Mouse (Mus musculus): ENCODE data around the gene Cmip.

Gene Cmip

DNA sequence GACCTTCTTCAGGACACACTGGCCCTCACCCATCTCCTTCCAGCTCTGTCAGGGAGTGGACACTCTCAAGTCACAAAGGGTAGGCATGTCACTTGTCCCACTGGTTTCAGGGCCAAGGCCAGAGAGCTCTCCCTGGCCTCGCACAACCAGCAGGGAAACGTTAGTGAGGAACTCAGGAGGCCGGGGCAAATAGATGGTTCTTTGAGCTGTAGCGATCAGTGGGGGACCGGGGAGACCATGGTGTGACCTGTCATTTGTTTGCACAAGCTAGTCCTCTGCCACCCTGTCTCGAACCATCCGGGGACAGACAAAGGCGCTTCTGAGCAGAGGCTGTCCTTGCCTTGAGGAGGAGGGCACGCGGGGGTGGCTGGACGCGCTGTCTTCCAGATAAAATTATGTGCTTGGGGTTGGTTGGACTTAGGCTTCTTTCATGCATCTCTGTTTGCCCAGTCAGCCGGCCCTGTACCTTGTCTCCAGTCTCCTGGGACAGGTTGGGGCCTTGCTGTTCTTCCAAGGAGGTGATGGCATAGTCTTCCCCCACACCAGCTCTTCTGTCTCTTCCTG, 99.3 kb downstream of the Cmip start:
- no peak for DNase-seq

GRCm38 (mm10) chr8:117357491-117358467, 100.9 kb downstream of the Cmip start:
- no peak for DNase-seq

DNA sequence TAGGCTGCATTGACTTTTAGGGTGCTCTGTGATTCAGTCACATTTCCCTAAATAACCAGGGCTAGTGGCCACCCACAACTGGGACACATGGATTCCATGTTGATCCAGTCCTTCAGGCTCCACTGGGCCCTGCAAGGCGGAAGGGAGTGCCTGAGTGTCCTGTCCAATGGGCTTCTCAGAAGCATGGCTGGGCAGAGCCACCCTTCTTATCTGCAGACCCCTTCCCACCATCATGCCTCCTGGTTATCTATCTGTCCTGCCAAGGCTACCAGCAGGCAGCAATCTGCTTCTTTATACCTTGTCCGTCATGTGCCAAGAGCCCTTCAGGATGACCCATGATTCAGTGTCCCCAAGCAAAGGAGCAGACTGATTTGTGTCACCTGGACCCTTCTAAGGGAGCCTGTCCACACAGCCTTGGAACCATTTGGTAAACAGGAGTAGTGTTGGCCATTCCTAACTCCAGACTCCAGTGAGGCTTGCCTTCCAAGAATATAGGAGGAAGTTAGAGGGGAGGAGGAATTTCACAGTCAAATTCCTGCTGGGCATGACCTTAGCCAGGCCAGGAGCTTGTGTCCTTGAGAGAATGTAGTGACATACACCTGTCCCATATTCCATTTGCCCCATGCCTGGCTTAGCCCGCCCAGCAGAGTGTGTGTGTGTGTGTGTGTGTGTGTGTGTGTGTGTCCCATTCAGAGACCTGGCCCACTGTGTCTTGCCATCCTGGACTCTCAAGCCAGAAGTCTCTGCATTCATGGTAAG, 103.5 kb downstream of the Cmip start:
- no peak for DNase-seq

DNA sequence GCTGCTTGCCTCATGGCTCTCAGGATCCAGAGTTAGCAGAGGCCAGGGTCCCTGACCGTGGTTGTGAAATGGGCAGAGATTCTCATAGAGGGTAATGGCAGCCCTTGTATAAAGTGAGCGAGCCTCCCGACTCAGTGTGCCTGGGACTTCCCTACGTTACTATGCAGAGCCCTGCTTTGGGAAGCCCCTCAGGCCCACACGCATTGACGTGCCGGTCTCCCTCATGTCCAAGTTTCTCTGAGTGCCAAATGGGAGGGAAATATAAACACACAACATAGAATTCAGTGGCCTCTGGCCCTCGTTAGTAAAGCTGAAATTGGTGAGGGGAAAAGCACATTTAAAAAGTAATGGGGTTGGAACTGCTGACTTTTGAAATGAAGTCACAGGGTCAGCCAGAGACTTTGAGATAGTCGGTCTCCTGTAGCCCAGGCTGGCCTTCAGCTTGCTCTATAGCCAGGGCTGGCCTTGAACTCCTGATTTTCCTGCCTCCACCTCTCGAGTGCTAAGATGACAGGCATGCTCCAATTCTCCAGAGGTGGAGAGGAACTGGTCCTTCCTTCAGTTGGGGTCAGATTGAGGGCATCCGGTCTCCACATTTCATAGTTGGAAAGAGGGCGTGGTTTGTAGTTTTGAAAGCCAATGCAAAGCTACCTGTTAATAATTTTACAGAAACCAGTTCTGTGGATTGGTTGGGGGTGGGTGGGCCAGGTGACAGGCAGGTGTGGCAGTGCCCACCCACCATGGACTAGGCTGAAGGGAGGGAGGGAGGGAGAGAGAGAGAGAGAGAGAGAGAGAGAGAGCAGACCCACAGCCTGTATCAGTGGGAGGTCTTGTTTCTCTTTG, 105.0 kb downstream of the Cmip start:
- no peak for DNase-seq

- DNase-seq = no peak
These were observed 105.5 kb downstream of the Cmip start for GRCm38 (mm10) chr8:117362438-117362726.

DNA sequence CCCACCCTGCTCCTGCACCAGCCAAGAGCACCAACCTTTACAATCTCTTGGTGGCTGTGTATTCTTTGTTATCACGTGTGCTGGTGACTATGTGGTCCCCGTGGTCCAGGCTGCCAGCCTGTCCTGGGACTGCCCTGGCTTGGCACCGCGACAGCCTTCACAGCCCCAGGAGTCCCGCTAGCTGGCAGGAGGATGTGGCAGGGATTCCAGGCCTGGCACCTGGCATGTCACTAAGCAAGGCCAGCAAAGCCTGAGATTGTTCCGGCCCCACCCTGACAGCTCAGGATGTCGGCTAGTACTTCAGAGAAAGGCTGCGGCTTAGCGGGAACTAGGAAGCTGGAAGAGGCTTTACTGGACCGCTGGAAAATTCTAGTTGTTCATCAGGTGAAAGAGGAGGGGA, 106.4 kb downstream of the Cmip start:
- peak; percentile 72 for DNase-seq

DNA sequence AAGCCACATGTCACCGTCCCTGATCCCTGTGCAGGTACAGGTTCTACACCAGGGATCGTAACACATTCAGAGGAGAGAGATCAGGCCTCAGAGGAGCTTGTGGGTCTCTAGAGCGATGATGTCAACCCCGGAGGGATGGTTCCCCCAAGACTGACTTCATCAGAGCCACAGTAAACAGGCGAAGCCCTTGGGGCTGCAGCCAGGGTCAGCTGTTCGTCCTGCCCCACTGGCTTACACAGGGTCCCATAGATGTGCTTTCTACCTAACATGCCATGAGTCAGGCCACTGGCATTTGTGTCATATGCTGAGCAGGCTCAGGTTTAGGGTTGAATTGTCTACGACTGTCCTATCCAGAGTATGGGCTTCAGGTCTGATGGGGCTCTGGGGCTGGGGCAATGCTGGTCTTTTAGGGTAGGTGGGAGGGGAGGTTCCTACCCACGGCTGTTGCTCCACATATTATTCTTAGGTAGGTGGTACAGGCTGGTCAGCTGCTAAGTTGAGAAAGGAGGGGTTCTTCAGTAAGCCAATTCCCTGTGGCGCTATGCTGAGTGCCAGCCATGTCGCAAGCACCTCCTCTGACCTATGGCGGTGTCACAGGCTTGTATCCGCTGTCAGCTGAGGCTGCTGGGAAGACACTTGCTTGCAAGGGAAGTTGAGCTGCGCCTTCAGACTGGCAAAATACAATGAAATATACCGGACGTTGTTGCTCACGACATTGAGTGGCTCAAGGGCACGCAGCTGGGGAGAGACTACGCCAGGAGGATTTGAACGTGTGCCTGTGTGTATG, 107.7 kb downstream of the Cmip start:
- DNase-seq = no peak

GRCm38 (mm10) chr8:117366475-117366874, 109.6 kb downstream of the Cmip start:
- DNase-seq = no peak

DNA sequence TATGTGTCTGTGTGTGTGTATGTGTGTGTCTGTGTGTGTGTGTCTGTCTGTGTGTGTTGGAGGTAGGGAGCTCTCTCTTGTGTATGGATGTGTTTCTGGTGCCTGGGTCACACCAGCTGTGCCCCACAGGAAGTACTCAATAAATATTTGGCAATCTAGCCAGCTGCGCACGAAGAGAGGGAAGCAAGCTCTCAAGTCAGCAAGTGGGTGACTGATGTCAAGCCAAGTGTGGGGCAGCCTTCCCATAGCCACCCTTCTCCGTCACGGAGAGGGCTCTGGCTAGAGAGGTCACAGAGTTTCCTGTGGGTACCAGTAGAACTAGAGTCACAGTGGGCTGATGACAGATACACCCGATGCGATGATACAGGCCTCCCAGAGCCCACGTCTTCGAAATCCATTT, 110.6 kb downstream of the Cmip start:
- no peak for DNase-seq

GRCm38 (mm10) chr8:117368781-117369180, 111.9 kb downstream of the Cmip start:
- DNase-seq = no peak

DNA sequence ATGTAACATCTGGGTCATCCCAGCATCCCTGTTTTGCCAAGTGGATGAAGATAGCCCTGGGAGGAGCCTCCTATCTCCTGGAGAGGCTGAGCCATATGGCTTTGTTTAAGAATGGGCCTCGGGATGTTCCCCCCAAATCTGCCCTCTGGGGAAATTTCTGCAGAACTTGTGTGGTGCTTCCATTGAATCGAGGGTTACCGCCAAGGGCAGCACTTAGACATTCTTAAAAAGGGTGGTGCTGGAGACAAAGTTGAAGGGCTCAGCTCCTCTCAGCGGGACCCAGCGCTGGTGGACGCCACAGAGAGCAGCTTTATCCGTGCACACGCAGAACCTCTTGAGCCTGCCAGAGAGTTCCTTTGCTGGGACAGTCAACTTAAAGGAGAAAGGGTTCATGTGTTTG, 113.1 kb downstream of the Cmip start:
- no peak for DNase-seq

- DNase-seq = no peak
These were observed 114.3 kb downstream of the Cmip start for GRCm38 (mm10) chr8:117371189-117371588.

GRCm38 (mm10) chr8:117372070-117372469, 115.2 kb downstream of the Cmip start:
- DNase-seq = no peak

DNA sequence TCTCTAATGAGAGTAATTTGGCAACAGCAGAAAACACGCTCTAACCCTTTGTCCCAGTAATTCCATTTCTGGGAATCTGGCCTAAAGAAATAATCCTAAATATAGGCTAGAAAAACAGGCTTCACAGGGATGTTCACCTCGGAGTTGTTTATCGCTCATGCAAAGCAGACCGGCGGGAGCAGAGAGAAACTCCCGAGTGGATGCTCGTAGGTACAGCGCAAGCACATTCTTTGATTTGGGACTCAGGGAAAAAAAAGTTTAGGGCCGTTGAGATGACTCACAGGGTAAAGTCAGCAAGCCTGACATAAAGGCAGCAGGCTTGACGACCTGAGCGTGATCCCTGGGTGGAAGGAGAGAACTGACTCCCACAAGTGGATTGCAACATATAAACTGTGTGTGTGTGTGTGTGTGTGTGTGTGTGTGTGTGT, 116.2 kb downstream of the Cmip start:
- DNase-seq = no peak

GRCm38 (mm10) chr8:117374087-117374486, 117.2 kb downstream of the Cmip start:
- DNase-seq = no peak

GRCm38 (mm10) chr8:117376997-117377396, 120.1 kb downstream of the Cmip start:
- DNase-seq = no peak

DNA sequence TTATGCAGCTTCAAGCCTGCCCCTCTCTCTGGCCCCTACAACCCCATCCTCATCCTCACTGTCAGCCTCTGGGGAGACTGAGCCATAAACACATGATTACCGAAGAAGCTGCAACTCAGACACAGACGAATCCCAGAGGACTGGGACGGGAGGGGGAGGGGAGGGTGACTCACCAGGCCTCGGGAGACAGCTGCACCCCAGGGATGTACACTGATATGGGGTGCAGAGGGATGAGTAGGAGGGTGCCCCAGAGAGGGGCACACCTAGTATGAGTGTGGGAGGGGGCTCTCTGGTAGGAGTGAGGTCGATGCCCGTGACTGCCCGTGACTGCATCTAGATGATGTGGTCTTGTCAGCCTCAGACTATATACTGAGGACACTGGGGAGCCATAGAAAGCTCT, 121.8 kb downstream of the Cmip start:
- DNase-seq = no peak

DNA sequence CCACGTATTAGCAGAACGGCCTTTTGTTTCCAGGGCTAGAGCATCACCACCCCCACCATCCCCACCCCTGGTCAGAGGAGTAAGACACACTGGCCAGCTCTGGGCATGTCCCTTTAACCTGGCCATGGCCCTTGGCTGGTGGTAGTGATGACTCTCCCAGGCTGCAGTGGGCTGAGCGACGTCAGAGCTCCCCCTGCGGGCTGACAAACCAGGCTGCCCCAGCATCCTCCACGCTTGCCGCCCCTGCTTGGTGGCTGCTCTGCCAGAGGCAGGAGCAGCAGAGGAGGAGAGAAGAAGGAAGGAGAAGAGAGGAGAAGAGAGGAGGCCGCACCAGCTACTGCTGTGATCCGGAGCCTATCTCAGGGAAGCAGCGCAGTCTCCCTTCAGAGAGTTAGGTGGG, 122.3 kb downstream of the Cmip start:
- no peak for DNase-seq

DNA sequence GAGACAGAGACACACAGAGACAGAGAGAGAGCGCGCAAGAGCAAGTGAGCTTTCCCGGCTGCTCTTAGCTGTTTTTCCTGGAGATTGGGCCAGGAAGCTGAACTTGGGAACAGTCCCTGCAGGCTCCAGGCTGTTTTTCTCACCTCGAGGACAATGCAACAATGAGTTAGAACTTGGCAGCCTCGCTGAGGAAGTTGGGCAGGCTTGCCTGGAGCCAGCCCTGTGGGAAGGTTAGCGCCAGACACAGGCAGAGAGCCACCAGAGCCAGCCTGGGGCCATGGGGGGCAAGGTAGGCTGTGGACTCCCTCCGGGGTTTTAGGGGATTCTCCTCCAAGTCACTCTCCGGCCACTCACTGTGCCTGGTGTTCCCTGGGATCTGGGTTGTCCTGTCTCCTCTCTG, 123.9 kb downstream of the Cmip start:
- DNase-seq = peak; percentile 38

DNA sequence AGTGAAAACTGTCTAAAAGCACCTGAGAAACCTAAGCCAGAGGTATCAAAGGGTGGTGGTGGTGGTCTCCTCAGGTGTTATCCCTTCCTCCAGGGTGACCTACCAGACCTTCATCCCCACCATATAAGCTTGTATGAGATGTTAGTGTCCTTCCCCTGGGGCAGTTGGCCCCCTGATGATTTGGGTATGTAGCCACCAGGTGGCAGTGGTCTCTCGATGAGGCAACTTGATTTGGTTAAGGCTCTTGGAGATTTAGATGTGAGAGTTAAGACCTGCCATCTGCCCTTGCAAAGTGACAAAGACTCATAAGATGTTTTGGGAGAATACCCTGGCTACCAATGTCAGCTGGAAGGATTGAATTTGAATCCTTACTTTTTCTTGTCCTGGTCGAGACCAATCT, 129.3 kb downstream of the Cmip start:
- no peak for DNase-seq

GRCm38 (mm10) chr8:117387642-117388041, 130.8 kb downstream of the Cmip start:
- no peak for DNase-seq

DNA sequence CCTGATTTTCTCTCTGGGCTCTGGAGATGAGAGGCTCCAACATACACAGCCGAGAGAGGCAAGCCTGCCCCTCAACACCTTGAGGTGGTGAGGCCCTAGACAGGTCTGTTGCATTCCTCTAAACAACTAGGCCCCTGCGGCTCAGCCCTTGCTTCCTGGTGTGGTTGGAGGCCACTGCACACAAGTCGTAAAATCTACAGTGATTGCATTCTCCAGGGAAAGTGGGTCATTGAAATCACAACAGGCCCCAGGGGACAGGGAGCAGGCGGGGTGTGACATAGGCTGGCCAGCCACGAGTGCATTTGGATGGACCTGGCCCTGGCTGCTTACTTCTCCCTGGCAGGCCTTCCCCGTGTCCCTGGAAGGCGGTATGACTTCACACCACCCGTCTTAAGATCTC, 131.5 kb downstream of the Cmip start:
- no peak for DNase-seq

Measured in cerebellum, adult 11 months (tissue).